Mouse (Mus musculus) lung, embryonic 14.5 days (tissue): ENCODE measurements at regions not wholly inside any gene's neighbourhood (a gene's known extent, or its start where the extent isn't known, plus 50 kb on each side); places are given as distances from the start of the nearest gene placed in this dataset.

ENCODE experiments used
- ATAC-seq: fragments of 200-750 bp; cut with Nextera tagmentation; 2 replicates; pipeline ENCODE4 v1.8.0; 2017; ENCODE audit warnings: mild to moderate bottlenecking, moderate TSS enrichment, moderate library complexity; ENCODE audit not compliant: insufficient read depth
- DNase-seq: peaks from one replicate; pipeline ENCODE4 v3.0.0-alpha.2; 2015
- H3K27ac ChIP-seq: fragments of 300-500 bp; sonication (generic); 2 replicates; pipeline ENCODE4 v1.5.1; 2014; ENCODE audit warnings: low read depth, mild to moderate bottlenecking, moderate library complexity
- H3K27me3 ChIP-seq: fragments of 300-500 bp; sonication (generic); 2 replicates; pipeline ENCODE4 v1.6.1; 2014; ENCODE audit warnings: low read length, control low read depth; ENCODE audit not compliant: insufficient read depth
- H3K36me3 ChIP-seq: fragments of 300-500 bp; sonication (generic); 2 replicates; pipeline ENCODE4 v1.6.1; 2014; ENCODE audit warnings: control low read depth; ENCODE audit not compliant: insufficient read depth
- H3K4me1 ChIP-seq: fragments of 300-500 bp; sonication (generic); 2 replicates; pipeline ENCODE4 v1.6.1; 2014; ENCODE audit warnings: antibody characterized with exemption, control low read depth; ENCODE audit not compliant: insufficient read depth
- H3K4me2 ChIP-seq: fragments of 300-500 bp; sonication (generic); 2 replicates; pipeline ENCODE4 v1.6.1; 2014; ENCODE audit warnings: mild to moderate bottlenecking
- H3K4me3 ChIP-seq: fragments of 300-500 bp; sonication (generic); 2 replicates; pipeline ENCODE4 v1.5.1; 2014; ENCODE audit warnings: low read depth, low read length
- H3K9ac ChIP-seq: fragments of 300-500 bp; sonication (generic); 2 replicates; pipeline ENCODE4 v1.6.1; 2014
- H3K9me3 ChIP-seq: fragments of 300-500 bp; sonication (generic); 2 replicates; pipeline ENCODE4 v1.6.1; 2016; ENCODE audit warnings: low read depth, low read length, control low read depth
- CTCF ChIP-seq: IDR thresholded peaks from 2 replicates; pipeline ENCODE4 v1.5.1; 2016; ENCODE audit warnings: antibody characterized with exemption, low read depth
- WGBS: fragments of 180-500 bp; shearing (Covaris S2); extraction: QIAGEN DNeasy Blood & Tissue Kit; methylation state at CpG from one replicate; pipeline ENCODE4 v1.1.7; 2014; 5-methylcytosine and 5-hydroxymethylcytosine counted together

GRCm38 (mm10) chr8:8131961-8132376 is 529.1 kb downstream of the Efnb2 start:
- no peak for DNase-seq
- Histone ChIP-seq H3K4me3 (no peak overlapping the region), H3K4me1 (no peaks in the 10 kb centered on the region), H3K4me2 (no peak overlapping the region), H3K36me3 (no peaks in the 10 kb centered on the region), H3K27ac (no peak overlapping the region), H3K27me3 (no peaks in the 10 kb centered on the region), H3K9ac (no peak overlapping the region), H3K9me3 (no peaks in the 10 kb centered on the region)
- 13% methylated on average over 3 of the region's 3 CpGs for WGBS
- no peak for ATAC-seq
- no peak for TF ChIP-seq CTCF

GRCm38 (mm10) chr8:8130806-8131205 is 530.2 kb downstream of the Efnb2 start:
- 78% methylated on average over 2 of the region's 2 CpGs for WGBS
- Histone ChIP-seq H3K36me3 (no peaks in the 10 kb centered on the region), H3K4me1 (no peaks in the 10 kb centered on the region), H3K27ac (no peak overlapping the region), H3K9me3 (no peaks in the 10 kb centered on the region), H3K4me3 (no peak overlapping the region), H3K27me3 (no peaks in the 10 kb centered on the region), H3K4me2 (no peak overlapping the region), H3K9ac (no peak overlapping the region)
- DNase-seq = no peak
- TF ChIP-seq CTCF = no peak
- no peak for ATAC-seq

GRCm38 (mm10) chr8:8115595-8116429 is 545.2 kb downstream of the Efnb2 start:
- no peak overlapping the region for H3K4me3 ChIP-seq
- TF ChIP-seq CTCF = no peak
- 40% methylated on average over 6 of the region's 6 CpGs for WGBS
- H3K27ac ChIP-seq = 0 out of 2 replicates have a peak overlapping the region, but pooled peaks have one; percentile 18
- H3K27me3 ChIP-seq = no peaks in the 10 kb centered on the region
- no peak overlapping the region for H3K9ac ChIP-seq
- no peak overlapping the region for H3K4me2 ChIP-seq
- DNase-seq (peak; percentile 58), ATAC-seq (peak; percentile 75; the same call in 1 of the 2 replicates)
- peaks cover 7% of the 10 kb centered on the region; the same call in 1 of the 2 replicates for H3K4me1 ChIP-seq
- H3K9me3 ChIP-seq = no peaks in the 10 kb centered on the region
- H3K36me3 ChIP-seq = no peaks in the 10 kb centered on the region

- no peaks in the 10 kb centered on the region for H3K27me3 ChIP-seq
- H3K4me3 ChIP-seq = no peak overlapping the region
- no peak for ATAC-seq
- no peak for DNase-seq
- no peak overlapping the region for H3K4me2 ChIP-seq
- H3K36me3 ChIP-seq = no peaks in the 10 kb centered on the region
- H3K27ac ChIP-seq = no peak overlapping the region
- peaks cover 12% of the 10 kb centered on the region; the same call in 1 of the 2 replicates for H3K4me1 ChIP-seq
- WGBS = 71% methylated on average over 3 of the region's 3 CpGs
- H3K9me3 ChIP-seq = no peaks in the 10 kb centered on the region
- no peak for TF ChIP-seq CTCF
- H3K9ac ChIP-seq = no peak overlapping the region
Measured at GRCm38 (mm10) chr8:8114604-8115003, 546.4 kb downstream of the Efnb2 start.

- peak; percentile 55 for ATAC-seq
- TF ChIP-seq CTCF = no peak
- Histone ChIP-seq H3K9me3 (no peaks in the 10 kb centered on the region), H3K36me3 (no peaks in the 10 kb centered on the region), H3K4me2 (no peak overlapping the region), H3K4me1 (0 out of 2 replicates have a peak, but pooled peaks cover 5% of the 10 kb centered on the region), H3K27me3 (no peaks in the 10 kb centered on the region), H3K9ac (no peak overlapping the region), H3K4me3 (no peak overlapping the region), H3K27ac (peak overlapping the region; percentile 46; the same call in 1 of the 2 replicates)
- WGBS = 56% methylated on average over 2 of the region's 2 CpGs
- DNase-seq = no peak
Measured at GRCm38 (mm10) chr8:8109785-8110350, 551.2 kb downstream of the Efnb2 start.

GRCm38 (mm10) chr8:8103492-8103891 is 557.5 kb downstream of the Efnb2 start:
- Histone ChIP-seq H3K9ac (no peak overlapping the region), H3K27me3 (no peaks in the 10 kb centered on the region), H3K4me1 (no peaks in the 10 kb centered on the region), H3K4me2 (no peak overlapping the region), H3K9me3 (no peaks in the 10 kb centered on the region), H3K4me3 (no peak overlapping the region), H3K27ac (no peak overlapping the region), H3K36me3 (no peaks in the 10 kb centered on the region)
- ATAC-seq = no peak
- no peak for TF ChIP-seq CTCF
- 71% methylated on average over 3 of the region's 3 CpGs for WGBS
- no peak for DNase-seq

GRCm38 (mm10) chr8:8102010-8102727 is 558.9 kb downstream of the Efnb2 start:
- DNase-seq = no peak
- no peak for TF ChIP-seq CTCF
- no peaks in the 10 kb centered on the region for H3K4me1 ChIP-seq
- no peak overlapping the region for H3K4me2 ChIP-seq
- no peak overlapping the region for H3K27ac ChIP-seq
- H3K4me3 ChIP-seq = no peak overlapping the region
- H3K36me3 ChIP-seq = no peaks in the 10 kb centered on the region
- no peaks in the 10 kb centered on the region for H3K9me3 ChIP-seq
- H3K27me3 ChIP-seq = no peaks in the 10 kb centered on the region
- peak; percentile 47; the same call in 1 of the 2 replicates for ATAC-seq
- H3K9ac ChIP-seq = no peak overlapping the region
- 45% methylated on average over 6 of the region's 6 CpGs for WGBS
